Mouse (Mus musculus): ENCODE measurements around the gene Fam50a. TPM values are rescaled to one million over a fixed set of nuclear protein-coding genes. Genes with fewer than 3 reads are reported as not detected.

The Fam50a gene
- polyA plus RNA-seq, 1 experiment, result 45.4 TPM

GRCm38 (mm10) chrX:74359171-74359570 is 46.3 kb downstream of the Fam50a start:
- no peak for TF ChIP-seq USF1 (IDR thresholded peaks at IDR 0.05; ENCODE audit: low read depth)
- no peak for TF ChIP-seq MYOD1 (IDR thresholded peaks at IDR 0.05; ENCODE audit: control insufficient read depth, insufficient read length, low read depth)
- TF ChIP-seq CEBPB (IDR thresholded peaks at IDR 0.05; ENCODE audit: low read depth), result no peak
- no peak for TF ChIP-seq MYOG (IDR thresholded peaks at IDR 0.05; ENCODE audit: control insufficient read depth, extremely low read depth, insufficient read length)
- TF ChIP-seq MAX (IDR thresholded peaks at IDR 0.05), result no peak
- TF ChIP-seq FOSL1 (IDR thresholded peaks at IDR 0.05; ENCODE audit: insufficient read depth, low read length, poor library complexity, severe bottlenecking), result no peak
- H3ac ChIP-seq (ENCODE audit: control insufficient read depth, insufficient read length, low read depth), result no peak overlapping the region
- H3K4me3 ChIP-seq (ENCODE audit: insufficient read depth, poor library complexity, severe bottlenecking), result no peak overlapping the region
- H3K27me3 ChIP-seq (ENCODE audit: control insufficient read depth, insufficient read depth, insufficient read length), result no peaks in the 10 kb centered on the region
- H3K79me3 ChIP-seq (ENCODE audit: low read depth), result no peaks in the 10 kb centered on the region
- no peaks in the 10 kb centered on the region for H3K36me3 ChIP-seq (ENCODE audit: control insufficient read depth, insufficient read depth)
- no peaks in the 10 kb centered on the region for H3K79me2 ChIP-seq (ENCODE audit: control insufficient read depth, insufficient read depth)

- peaks cover 23% of the 10 kb centered on the region for H3K79me2 ChIP-seq (ENCODE audit: control insufficient read depth, insufficient read depth)
- TF ChIP-seq MYOG (IDR thresholded peaks at IDR 0.05; ENCODE audit: control insufficient read depth, extremely low read depth, insufficient read length) (no peak), CEBPB (IDR thresholded peaks at IDR 0.05; ENCODE audit: low read depth) (no peak), MAX (IDR thresholded peaks at IDR 0.05) (no peak), FOSL1 (IDR thresholded peaks at IDR 0.05; ENCODE audit: insufficient read depth, low read length, poor library complexity, severe bottlenecking) (no peak)
- peaks cover 4% of the 10 kb centered on the region for H3K79me3 ChIP-seq (ENCODE audit: low read depth)
- H3ac ChIP-seq (ENCODE audit: control insufficient read depth, insufficient read length, low read depth), result peak overlapping the region; percentile 97
- H3K4me3 ChIP-seq (ENCODE audit: insufficient read depth, poor library complexity, severe bottlenecking), result peak overlapping the region; percentile 43
- H3K36me3 ChIP-seq (ENCODE audit: control insufficient read depth, insufficient read depth), result peaks cover 17% of the 10 kb centered on the region
- H3K27me3 ChIP-seq (ENCODE audit: control insufficient read depth, insufficient read depth, insufficient read length), result no peaks in the 10 kb centered on the region
Measured at GRCm38 (mm10) chrX:74367512-74367911, 54.7 kb downstream of the Fam50a start.

- H3K36me3 ChIP-seq (ENCODE audit: control insufficient read depth, insufficient read depth), result peaks cover 17% of the 10 kb centered on the region
- peaks cover 23% of the 10 kb centered on the region for H3K79me2 ChIP-seq (ENCODE audit: control insufficient read depth, insufficient read depth)
- no peak for TF ChIP-seq USF1 (IDR thresholded peaks at IDR 0.05; ENCODE audit: low read depth)
- peak; percentile 68 for TF ChIP-seq MAX (IDR thresholded peaks at IDR 0.05)
- peak overlapping the region; percentile 97 for H3ac ChIP-seq (ENCODE audit: control insufficient read depth, insufficient read length, low read depth)
- no peaks in the 10 kb centered on the region for H3K27me3 ChIP-seq (ENCODE audit: control insufficient read depth, insufficient read depth, insufficient read length)
- peaks cover 4% of the 10 kb centered on the region for H3K79me3 ChIP-seq (ENCODE audit: low read depth)
- peak overlapping the region; percentile 43 for H3K4me3 ChIP-seq (ENCODE audit: insufficient read depth, poor library complexity, severe bottlenecking)
Measured at GRCm38 (mm10) chrX:74368209-74368909, 55.5 kb downstream of the Fam50a start.

Small RNAs within 50 kb of the gene (microRNA-seq; reads per million reads assigned to microRNA genes)
- gene Mir7091 (ENCODE audit: borderline microRNAs expressed) (1.1 reads per million, percentile 24 among the genes with 10 or more reads in this experiment), gene Mir7092 (ENCODE audit: borderline microRNAs expressed) (not detected)

Other genes starting within 250 kb of the Fam50a start
- gene Opn1mw, start 185.6 kb upstream of the Fam50a start, polyA plus RNA-seq (2012; fragmentation: generic; extraction: Trizol), result 0.07 TPM
- 7.0 TPM for gene Mecp2, start 177.7 kb upstream of the Fam50a start, polyA plus RNA-seq (2012; fragmentation: generic; extraction: Trizol)
- gene Tex28, start 145.2 kb upstream of the Fam50a start, polyA plus RNA-seq (2012; fragmentation: generic; extraction: Trizol), result not detected
- gene Tktl1, start 135.8 kb upstream of the Fam50a start, polyA plus RNA-seq (2012; fragmentation: generic; extraction: Trizol), result 0.01 TPM
- 1,024 TPM for gene Flna, start 63.2 kb upstream of the Fam50a start, polyA plus RNA-seq (2012; fragmentation: generic; extraction: Trizol)
- gene Emd, start 58.3 kb upstream of the Fam50a start, polyA plus RNA-seq (2012; fragmentation: generic; extraction: Trizol), result 172 TPM
- 3,196 TPM for gene Rpl10, start 42.2 kb upstream of the Fam50a start, polyA plus RNA-seq (2012; fragmentation: generic; extraction: Trizol)
- 18.1 TPM for gene Taz, start 31.1 kb upstream of the Fam50a start, polyA plus RNA-seq (2012; fragmentation: generic; extraction: Trizol)
- 13.9 TPM for gene Dnase1l1, start 30.7 kb upstream of the Fam50a start, polyA plus RNA-seq (2012; fragmentation: generic; extraction: Trizol)
- 120 TPM for gene Atp6ap1, start 15.9 kb upstream of the Fam50a start, polyA plus RNA-seq (2012; fragmentation: generic; extraction: Trizol)
- 95.2 TPM for gene Gdi1, start 8.0 kb upstream of the Fam50a start, polyA plus RNA-seq (2012; fragmentation: generic; extraction: Trizol)
- 7.9 TPM for gene Plxna3, start 16.0 kb downstream of the Fam50a start, polyA plus RNA-seq (2012; fragmentation: generic; extraction: Trizol)
- 68.7 TPM for gene Lage3, start 40.6 kb downstream of the Fam50a start, polyA plus RNA-seq (2012; fragmentation: generic; extraction: Trizol)
- 60.7 TPM for gene Ubl4a, start 60.2 kb downstream of the Fam50a start, polyA plus RNA-seq (2012; fragmentation: generic; extraction: Trizol)
- 18.5 TPM for gene Slc10a3, start 60.3 kb downstream of the Fam50a start, polyA plus RNA-seq (2012; fragmentation: generic; extraction: Trizol)
- gene Fam3a, start 80.2 kb downstream of the Fam50a start, polyA plus RNA-seq (2012; fragmentation: generic; extraction: Trizol), result 11.5 TPM
- gene Ikbkg, start 80.3 kb downstream of the Fam50a start, polyA plus RNA-seq (2012; fragmentation: generic; extraction: Trizol), result 37.1 TPM
- gene G6pdx, start 116.2 kb downstream of the Fam50a start, polyA plus RNA-seq (2012; fragmentation: generic; extraction: Trizol), result 148 TPM
- gene Gm6880, start 168.4 kb downstream of the Fam50a start, polyA plus RNA-seq (2012; fragmentation: generic; extraction: Trizol), result not detected